Mouse (Mus musculus): Measurements from ENCODE around the gene Dnajc4. TPM values are rescaled to one million over a fixed set of nuclear protein-coding genes. Genes with fewer than 3 reads are reported as not detected.

The Dnajc4 gene
- 40.7 TPM for polyA plus RNA-seq (2014; fragmentation: Illumina TruSeq; extraction: RNeasy Lipid Tissue Mini Kit (QIAGEN cat#74804); ENCODE audit: low read depth, low replicate concordance)

DNA sequence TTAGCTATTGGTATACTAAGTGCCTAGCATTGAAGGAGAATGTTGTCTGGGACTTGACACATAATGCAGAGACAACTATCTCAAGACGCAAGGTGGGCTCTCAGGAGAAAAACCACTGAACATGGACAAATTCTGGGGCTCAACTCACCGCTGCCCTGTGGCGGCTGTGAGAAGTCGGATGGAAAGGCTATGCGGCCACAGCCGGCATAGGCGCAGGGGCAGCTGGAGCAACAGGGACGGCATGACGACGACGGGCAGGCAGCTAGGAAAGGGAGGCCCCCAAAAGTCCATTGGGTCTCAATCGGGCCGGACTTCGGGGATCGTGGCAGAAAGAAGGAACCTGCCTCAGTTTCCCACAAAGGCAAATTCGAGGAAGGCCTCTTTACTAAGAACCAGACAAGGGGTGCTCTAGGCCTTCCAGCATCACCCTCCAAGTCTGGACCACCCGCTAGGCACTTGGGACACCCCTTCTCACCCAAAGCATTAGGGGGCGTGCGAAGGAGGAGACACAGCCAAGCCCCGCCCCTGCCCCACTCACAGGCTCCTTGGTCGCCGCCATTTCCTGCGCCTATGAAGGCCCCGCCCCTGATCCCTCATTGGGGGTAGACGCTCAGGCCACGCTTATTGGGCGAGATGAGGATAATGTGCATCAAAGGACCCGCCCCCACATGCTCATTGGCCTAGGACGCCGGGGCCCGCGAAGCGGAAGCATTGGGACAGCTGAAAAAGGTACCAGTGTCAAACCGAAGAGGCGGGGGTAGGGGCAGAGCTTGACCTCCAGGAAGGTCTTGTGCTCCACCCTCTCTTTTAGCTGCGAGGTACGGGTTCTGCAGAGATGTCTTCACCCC, at the start of gene Dnajc4:
Gene Dnajc4, minus strand, starts transcription at position 562 of the 848 bp plus-strand sequence.

DNA sequence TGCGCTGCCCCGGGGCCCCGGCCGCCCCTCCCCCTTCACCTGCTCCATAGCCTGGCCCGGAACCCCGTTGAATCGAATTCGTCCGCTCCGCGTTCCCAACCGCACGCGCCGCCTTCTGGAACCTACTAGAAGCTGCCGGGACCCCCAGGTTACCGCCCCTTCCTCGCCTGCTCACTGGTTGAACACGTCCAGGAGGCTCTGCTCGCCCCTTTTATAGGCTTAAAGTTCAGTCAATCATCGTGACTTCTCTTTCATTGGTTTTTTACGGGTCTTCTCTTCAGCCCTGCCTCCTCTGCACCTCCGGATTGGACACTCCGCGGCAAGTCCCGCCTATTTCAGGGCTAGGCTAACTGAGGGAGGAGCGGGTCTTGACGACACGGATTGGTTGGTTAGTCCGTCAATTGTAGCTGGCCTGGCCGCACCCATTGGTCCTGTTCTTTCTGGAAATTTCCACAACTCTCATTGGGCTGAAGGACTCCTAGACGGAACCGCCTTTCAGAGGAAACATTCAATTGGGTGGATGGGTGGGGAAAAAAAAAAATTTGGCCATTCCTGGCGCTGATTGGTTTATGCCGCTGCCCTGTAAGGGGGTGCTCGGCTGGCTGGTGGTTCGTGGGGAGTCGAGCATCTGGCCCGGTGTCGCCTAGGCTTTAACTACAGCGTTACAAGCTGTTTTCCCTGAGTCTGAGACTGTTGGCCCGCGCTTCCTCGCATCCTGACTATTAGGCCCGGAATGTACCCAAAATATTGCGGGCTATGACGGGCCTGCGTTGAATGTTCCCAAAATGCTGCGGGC, 47.7 kb upstream of the Dnajc4 start, which contains the start of gene Stip1:
Gene Stip1, minus strand, starts transcription at position 127 of the 796 bp plus-strand sequence.

DNA sequence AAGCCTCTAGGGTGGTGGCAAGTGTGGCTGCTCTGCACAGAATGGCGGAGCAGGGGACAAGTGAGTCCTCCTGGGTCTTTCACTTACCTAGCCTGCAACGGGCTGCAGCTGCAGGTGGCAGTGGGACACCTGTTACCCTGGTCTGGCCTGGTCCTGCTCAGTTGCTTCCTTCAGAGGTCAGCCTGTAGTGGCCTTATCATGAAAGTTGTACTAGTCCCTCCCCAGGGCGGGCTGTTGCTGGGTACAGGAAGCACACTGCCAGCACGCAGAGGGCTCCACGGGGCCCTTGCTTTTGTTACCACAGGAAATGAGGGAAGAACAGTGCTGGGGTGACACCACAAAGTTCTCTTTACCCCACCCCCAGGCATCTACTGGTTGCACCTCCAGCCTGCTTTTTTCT, 26.8 kb upstream of the Dnajc4 start, which contains the start of gene Fermt3:
Gene Fermt3, minus strand, starts transcription at position 279 of the 400 bp plus-strand sequence.

DNA sequence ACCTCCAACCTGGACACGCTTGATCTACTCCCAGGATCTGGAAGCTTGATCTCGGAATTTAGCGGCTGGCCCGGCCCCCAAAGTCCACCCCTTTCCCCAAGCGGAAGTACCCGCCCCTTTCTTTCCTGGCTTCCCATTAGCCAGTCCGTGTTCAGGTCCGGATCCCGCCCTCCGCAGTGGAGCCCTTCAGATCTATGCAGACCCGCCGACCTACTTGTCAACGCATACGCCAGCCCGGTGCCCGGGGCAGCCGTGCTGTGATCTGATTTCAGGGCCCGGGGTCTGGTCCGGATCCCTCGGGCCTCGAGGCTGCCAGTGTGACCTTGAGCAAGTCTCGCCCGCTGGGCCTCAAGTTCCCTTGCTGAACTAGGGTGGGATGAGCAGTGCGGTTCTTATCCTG, 3.6 kb upstream of the Dnajc4 start, which contains the start of the genes Nudt22 and Trpt1:
Gene Nudt22, minus strand, starts transcription at position 112 of the 400 bp plus-strand sequence.
Gene Trpt1, plus strand, starts transcription at position 126 of the 400 bp plus-strand sequence.

DNA sequence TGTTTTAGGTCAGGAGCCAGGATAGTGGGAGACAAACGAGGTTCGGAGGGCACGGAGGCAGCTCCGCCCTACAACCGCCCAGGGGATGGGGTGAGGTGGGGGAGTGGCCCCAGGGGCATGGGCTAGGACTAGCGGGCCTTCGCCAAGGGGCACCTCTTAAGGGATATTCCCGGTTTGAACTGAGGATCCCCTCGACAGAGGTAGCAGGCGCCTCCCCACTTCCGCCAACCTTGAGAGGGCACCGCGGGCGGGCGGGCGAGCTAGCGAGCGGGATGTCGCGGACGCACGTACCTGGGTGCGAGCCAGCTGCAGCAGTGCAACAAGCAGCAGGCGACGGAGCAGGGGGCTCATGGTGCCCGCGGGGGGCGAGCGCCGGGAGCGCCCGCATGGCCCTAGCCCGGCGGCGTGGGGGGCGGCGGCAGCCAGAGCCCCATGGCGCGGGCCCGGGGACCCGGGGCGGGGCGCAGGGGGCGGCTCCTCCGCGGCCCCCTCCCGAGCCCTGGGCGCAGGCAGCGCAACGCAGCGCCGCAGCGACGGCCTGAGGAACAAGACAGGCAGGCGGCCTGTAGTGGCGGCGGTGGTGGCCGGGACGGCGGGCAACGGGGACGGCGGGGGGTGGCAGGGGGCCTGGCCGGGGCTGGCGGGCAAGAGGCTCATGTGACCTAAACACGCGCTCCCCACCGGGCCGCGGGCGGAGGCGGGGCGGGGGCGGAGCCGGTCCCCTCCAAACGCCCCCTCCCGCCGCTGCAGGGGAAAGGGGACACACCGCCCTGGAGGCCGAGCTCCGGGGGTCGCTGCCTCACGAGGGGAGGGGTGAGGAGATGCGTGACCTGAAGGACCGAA, 5.1 kb downstream of the Dnajc4 start, which contains the start of gene Vegfb:
Gene Vegfb, minus strand, starts transcription at position 591 of the 843 bp plus-strand sequence.

DNA sequence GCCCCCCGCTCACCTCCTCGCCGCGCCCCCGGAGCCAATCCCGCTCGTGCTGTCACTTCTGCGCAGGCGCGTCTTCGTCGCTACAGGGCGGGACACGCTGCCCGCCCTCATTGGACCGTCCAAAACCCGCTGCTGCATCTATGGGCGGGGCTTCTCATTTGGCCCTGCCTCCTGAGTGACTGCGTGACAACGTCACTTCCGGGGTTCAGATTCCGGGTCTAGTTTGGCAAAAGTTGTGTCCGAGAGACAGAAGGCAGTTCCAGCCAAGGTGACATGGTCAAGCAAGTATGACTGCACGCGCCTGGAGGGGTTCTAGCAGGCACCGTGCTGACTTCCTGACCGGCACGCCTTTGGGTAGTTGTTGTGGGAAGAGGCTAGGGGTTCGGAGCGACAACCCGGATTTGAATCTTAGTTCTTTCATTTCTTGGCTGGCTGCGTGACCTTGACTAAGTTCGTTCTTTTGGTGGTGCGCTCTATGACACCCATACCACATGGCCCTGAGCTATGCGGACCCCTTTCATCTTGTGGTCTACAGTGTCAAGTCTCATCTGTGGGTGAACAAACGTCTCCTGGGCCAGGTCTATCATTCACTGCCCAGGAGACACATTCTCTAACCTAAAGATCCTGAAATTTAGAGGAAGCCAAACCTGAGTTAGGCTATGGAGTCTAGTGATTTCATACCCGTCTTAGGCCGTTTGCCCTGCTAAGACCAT, 11.8 kb downstream of the Dnajc4 start, which contains the start of gene Fkbp2:
Gene Fkbp2, minus strand, starts transcription at position 121 of the 713 bp plus-strand sequence.

DNA sequence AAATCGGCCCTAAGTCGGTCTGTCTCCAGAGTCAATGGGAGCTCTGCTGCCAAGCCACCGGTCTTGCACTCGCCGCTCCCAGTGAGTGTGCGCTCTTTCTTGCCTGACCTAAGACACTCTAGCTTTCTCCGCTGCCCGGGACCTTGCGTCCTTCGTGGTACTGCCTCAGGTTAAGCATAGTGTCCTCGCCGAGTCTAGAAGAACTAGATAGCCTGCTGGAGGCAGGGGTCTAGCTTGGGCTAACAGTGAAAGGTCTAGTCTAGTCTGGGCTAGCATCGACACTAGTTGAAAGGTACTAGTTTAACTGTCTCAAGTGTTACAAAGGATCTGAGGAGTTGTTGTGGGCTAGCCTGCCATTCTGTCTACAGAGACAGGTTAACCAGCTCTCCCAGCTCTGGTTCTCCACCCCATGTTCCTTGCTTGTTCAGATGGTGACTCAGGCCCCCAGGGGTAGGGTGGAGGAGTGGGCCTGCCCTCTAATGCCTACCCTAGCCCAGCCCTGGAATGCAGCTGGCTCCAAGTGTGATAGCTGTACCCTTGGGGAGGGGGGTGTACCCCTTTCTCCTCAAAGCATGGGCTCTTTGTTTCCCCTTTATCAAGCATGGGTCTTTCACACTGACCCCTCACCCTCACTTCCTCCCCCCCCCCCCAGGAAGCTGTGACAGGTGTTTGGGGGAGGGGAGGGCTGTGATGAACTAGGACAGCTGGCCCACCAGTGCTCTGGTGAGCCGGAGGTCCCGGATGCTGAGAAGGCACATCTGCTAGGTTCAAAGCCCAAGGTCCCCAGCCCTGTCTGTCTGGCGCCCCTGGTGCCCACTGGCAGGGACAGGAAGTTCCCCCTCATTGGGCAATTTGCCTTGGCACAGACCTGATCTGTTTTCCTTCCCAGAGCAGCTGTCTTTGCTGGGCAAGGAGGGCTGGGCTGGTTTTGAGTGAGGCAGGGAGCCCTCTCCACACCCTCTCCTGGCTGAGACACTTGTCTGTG, 16.5 kb downstream of the Dnajc4 start, which contains the start of gene Plcb3:
Gene Plcb3, minus strand, starts transcription at position 934 of the 985 bp plus-strand sequence.

DNA sequence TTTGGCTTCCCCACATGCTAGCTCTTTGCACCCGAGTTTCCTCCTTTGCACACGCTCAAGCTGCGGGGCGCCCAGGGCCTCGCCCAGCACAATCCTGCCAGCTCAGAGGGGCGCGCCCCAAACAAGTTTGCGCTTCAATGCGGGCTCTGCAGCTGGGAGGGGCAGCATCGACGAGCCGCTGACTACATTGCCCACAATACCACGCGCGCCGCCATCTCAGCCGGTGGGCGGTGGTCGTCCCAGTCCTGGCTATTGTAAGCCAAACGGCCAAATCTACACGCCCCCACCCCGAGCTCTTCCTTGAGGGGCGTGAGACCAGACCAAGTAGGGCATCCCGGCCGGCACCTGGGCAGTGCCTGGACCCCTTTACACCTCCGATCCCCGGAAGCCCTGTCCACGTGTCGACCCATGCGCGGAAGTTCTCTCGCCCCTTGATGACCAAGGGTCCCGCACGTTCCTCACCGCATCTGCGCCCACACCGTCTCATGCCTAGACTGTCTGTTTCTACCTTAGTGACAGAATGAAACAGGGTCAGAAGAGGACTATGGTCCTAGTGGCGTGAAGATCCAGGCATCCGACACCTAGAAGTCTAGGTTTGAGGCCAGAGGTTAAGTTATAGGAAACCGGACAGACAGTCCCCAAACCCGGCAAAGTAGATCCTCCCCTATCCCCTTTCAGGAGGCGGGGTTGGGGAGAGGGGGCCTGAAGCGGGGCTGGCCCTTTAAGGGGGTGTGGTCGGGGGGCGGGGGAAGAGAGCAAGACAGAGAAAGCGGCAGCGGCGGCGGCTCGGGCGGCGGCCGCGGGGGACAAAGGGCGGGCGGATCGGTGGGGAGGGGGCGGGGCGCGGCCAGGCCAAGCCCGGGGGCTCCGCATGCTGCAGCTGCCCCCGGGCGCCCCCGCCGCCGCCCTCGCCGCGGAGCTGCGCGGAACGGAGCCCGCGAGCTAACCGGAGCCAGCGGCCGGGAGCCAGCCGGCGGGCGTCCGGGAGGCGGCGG, 17.9 kb downstream of the Dnajc4 start, which contains the start of gene Ppp1r14b:
Gene Ppp1r14b, plus strand, starts transcription at position 758 of the 995 bp plus-strand sequence.

DNA sequence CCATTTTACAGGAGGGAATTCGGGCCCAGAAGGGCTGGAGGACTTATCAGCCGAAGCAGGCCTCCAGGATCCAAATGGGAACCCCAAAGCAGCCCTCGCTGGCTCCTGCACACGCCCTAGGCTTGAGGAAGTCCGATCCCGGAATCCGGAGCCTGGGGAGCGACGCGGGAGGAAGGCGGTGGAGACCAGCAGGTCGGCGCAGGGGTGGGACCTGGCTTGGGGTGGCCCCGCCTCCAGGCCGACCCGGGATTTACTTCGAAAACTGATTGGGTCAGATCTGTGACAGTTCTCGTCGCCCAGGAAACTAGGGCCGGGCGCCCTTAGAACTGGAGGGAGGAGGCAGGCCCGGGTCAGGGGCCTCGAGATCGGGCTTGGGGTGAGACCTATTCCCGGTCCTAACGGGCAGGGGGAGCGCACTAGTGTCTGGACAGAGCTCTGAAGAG, 50.1 kb downstream of the Dnajc4 start, which contains the start of gene Gpr137:
Gene Gpr137, minus strand, starts transcription at position 232 of the 443 bp plus-strand sequence.

DNA sequence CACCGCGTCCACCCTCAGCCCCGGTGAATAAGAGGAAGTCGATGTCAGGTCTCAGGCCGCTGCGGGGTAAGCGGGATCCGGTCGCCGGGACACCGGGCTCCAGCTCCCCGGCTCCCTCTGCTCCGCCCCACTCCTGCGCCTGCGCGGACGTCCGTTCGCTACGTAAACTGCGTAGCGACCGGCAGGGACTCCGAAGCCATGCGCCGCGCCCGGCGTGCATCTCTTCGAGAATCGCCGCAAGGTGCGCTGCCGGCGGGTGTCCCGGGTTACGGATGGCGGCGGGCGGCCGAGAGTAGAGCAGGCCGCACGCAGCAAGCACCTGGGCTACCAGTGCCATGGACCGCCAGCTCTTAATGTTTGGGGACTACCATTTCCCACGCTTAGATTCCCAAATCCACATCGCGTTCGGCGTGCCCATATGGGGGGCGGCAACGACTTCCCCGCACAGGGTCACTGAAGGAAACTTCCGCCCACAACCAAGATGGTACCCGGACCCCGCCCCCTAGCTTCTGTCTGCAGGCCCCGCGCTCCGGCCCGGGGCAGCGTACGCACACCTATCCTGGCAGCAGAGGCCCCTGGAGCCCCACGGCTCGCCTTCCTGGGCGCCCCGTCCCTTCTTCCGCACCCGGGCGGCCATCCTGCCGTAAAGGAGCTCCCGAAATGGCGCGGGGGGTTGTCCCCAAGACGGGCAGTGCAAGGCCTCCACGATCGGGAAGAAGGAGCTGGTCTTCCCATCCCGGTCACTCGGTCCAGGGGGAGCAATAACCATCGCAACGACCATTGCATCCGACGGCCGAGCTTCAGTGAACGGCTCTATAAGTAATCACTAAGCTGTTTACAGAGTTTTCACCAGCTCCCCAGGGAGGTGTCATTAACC, 50.8 kb downstream of the Dnajc4 start, which contains the start of gene Bad:
Gene Bad, plus strand, starts transcription at position 490 of the 877 bp plus-strand sequence.

Other genes with a start within 250 kb of the Dnajc4 start
- 20.0 TPM for gene Rps6ka4, start 151.9 kb downstream of the Dnajc4 start, polyA plus RNA-seq (2014; fragmentation: Illumina TruSeq; extraction: RNeasy Lipid Tissue Mini Kit (QIAGEN cat#74804); ENCODE audit: low read depth, low replicate concordance)
- 2.5 TPM for gene Ccdc88b, start 134.4 kb downstream of the Dnajc4 start, polyA plus RNA-seq (2014; fragmentation: Illumina TruSeq; extraction: RNeasy Lipid Tissue Mini Kit (QIAGEN cat#74804); ENCODE audit: low read depth, low replicate concordance)
- gene Trmt112, start 82.9 kb downstream of the Dnajc4 start, polyA plus RNA-seq (2014; fragmentation: Illumina TruSeq; extraction: RNeasy Lipid Tissue Mini Kit (QIAGEN cat#74804); ENCODE audit: low read depth, low replicate concordance): 56.4 TPM
- 299 TPM for gene Prdx5, start 82.5 kb downstream of the Dnajc4 start, polyA plus RNA-seq (2014; fragmentation: Illumina TruSeq; extraction: RNeasy Lipid Tissue Mini Kit (QIAGEN cat#74804); ENCODE audit: low read depth, low replicate concordance)
- gene Esrra, start 70.8 kb downstream of the Dnajc4 start, polyA plus RNA-seq (2014; fragmentation: Illumina TruSeq; extraction: RNeasy Lipid Tissue Mini Kit (QIAGEN cat#74804); ENCODE audit: low read depth, low replicate concordance): 28.7 TPM
- gene Catsperz, start 67.2 kb downstream of the Dnajc4 start, polyA plus RNA-seq (2014; fragmentation: Illumina TruSeq; extraction: RNeasy Lipid Tissue Mini Kit (QIAGEN cat#74804); ENCODE audit: low read depth, low replicate concordance): 10.1 TPM
- gene Kcnk4, start 58.1 kb downstream of the Dnajc4 start, polyA plus RNA-seq (2014; fragmentation: Illumina TruSeq; extraction: RNeasy Lipid Tissue Mini Kit (QIAGEN cat#74804); ENCODE audit: low read depth, low replicate concordance): 0.31 TPM
- gene Bad, start 50.7 kb downstream of the Dnajc4 start, polyA plus RNA-seq (2014; fragmentation: Illumina TruSeq; extraction: RNeasy Lipid Tissue Mini Kit (QIAGEN cat#74804); ENCODE audit: low read depth, low replicate concordance): 54.0 TPM
- gene Gpr137, start 50.1 kb downstream of the Dnajc4 start, polyA plus RNA-seq (2014; fragmentation: Illumina TruSeq; extraction: RNeasy Lipid Tissue Mini Kit (QIAGEN cat#74804); ENCODE audit: low read depth, low replicate concordance): 57.9 TPM
- gene Ppp1r14b, start 17.6 kb downstream of the Dnajc4 start, polyA plus RNA-seq (2014; fragmentation: Illumina TruSeq; extraction: RNeasy Lipid Tissue Mini Kit (QIAGEN cat#74804); ENCODE audit: low read depth, low replicate concordance): 81.3 TPM
- 38.0 TPM for gene Plcb3, start 16.1 kb downstream of the Dnajc4 start, polyA plus RNA-seq (2014; fragmentation: Illumina TruSeq; extraction: RNeasy Lipid Tissue Mini Kit (QIAGEN cat#74804); ENCODE audit: low read depth, low replicate concordance)
- 204 TPM for gene Fkbp2, start 12.1 kb downstream of the Dnajc4 start, polyA plus RNA-seq (2014; fragmentation: Illumina TruSeq; extraction: RNeasy Lipid Tissue Mini Kit (QIAGEN cat#74804); ENCODE audit: low read depth, low replicate concordance)
- gene Vegfb, start 4.9 kb downstream of the Dnajc4 start, polyA plus RNA-seq (2014; fragmentation: Illumina TruSeq; extraction: RNeasy Lipid Tissue Mini Kit (QIAGEN cat#74804); ENCODE audit: low read depth, low replicate concordance): 60.0 TPM
- gene Nudt22, start 3.5 kb upstream of the Dnajc4 start, polyA plus RNA-seq (2014; fragmentation: Illumina TruSeq; extraction: RNeasy Lipid Tissue Mini Kit (QIAGEN cat#74804); ENCODE audit: low read depth, low replicate concordance): 23.3 TPM
- gene Trpt1, start 3.6 kb upstream of the Dnajc4 start, polyA plus RNA-seq (2014; fragmentation: Illumina TruSeq; extraction: RNeasy Lipid Tissue Mini Kit (QIAGEN cat#74804); ENCODE audit: low read depth, low replicate concordance): 11.9 TPM
- gene Fermt3, start 26.9 kb upstream of the Dnajc4 start, polyA plus RNA-seq (2014; fragmentation: Illumina TruSeq; extraction: RNeasy Lipid Tissue Mini Kit (QIAGEN cat#74804); ENCODE audit: low read depth, low replicate concordance): 10.2 TPM
- 65.5 TPM for gene Stip1, start 47.4 kb upstream of the Dnajc4 start, polyA plus RNA-seq (2014; fragmentation: Illumina TruSeq; extraction: RNeasy Lipid Tissue Mini Kit (QIAGEN cat#74804); ENCODE audit: low read depth, low replicate concordance)
- 26.8 TPM for gene Macrod1, start 64.2 kb upstream of the Dnajc4 start, polyA plus RNA-seq (2014; fragmentation: Illumina TruSeq; extraction: RNeasy Lipid Tissue Mini Kit (QIAGEN cat#74804); ENCODE audit: low read depth, low replicate concordance)
- 0.72 TPM for gene Flrt1, start 113.2 kb upstream of the Dnajc4 start, polyA plus RNA-seq (2014; fragmentation: Illumina TruSeq; extraction: RNeasy Lipid Tissue Mini Kit (QIAGEN cat#74804); ENCODE audit: low read depth, low replicate concordance)
- gene Otub1, start 213.7 kb upstream of the Dnajc4 start, polyA plus RNA-seq (2014; fragmentation: Illumina TruSeq; extraction: RNeasy Lipid Tissue Mini Kit (QIAGEN cat#74804); ENCODE audit: low read depth, low replicate concordance): 73.7 TPM
- 781 TPM for gene Cox8a, start 225.0 kb upstream of the Dnajc4 start, polyA plus RNA-seq (2014; fragmentation: Illumina TruSeq; extraction: RNeasy Lipid Tissue Mini Kit (QIAGEN cat#74804); ENCODE audit: low read depth, low replicate concordance)
- gene Naa40, start 248.6 kb upstream of the Dnajc4 start, polyA plus RNA-seq (2014; fragmentation: Illumina TruSeq; extraction: RNeasy Lipid Tissue Mini Kit (QIAGEN cat#74804); ENCODE audit: low read depth, low replicate concordance): 31.2 TPM